Mouse (Mus musculus): ENCODE data around the gene Olfr293.

Gene Olfr293

DNA sequence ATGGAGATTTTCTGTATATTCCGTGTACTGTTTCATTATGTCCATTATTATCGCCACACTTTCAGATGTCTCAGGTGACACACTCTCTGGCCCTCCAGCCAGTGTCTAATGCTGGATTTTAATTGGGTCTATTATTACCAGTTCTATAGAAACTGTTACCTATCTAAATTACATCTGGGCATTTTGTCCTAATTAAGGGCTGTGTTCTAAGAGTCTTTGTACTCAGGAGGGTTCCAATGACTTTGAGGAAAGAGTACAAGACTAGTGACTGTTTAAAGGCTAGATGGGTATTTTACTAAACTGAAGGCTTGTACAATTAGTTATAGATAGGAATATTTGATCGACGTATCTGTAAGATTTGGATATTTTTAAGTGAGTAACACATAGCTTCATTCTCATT lies at the start of gene Olfr293:
Olfr293 (plus strand) TSS at position 301 of the 400 bp plus-strand sequence.
- no peak for DNase-seq (ENCODE audit: low spot score in 2 of 2)

DNA sequence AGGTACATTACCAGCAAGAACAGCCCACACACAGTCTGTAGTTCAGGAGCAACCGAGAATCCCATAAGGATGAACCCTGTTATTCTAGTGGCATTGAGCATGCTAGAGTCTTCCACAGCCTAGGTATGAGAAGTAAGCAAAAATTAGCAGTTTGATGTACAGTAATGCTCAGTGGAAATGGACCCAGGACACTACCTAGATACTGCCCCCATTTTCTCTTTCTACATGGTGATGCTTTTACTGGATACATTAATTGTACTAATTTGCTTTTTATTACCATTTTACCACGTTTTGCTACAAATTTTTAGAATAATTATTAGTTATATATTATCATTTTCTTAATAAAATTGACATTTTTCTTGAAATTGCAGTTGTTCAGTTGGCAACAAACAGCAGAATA lies 32.3 kb upstream of the Olfr293 start, which contains the start of gene Olfr294:
Olfr294 (minus strand) TSS at position 101 of the 400 bp plus-strand sequence.
- no peak for DNase-seq (ENCODE audit: low spot score in 2 of 2)

DNA sequence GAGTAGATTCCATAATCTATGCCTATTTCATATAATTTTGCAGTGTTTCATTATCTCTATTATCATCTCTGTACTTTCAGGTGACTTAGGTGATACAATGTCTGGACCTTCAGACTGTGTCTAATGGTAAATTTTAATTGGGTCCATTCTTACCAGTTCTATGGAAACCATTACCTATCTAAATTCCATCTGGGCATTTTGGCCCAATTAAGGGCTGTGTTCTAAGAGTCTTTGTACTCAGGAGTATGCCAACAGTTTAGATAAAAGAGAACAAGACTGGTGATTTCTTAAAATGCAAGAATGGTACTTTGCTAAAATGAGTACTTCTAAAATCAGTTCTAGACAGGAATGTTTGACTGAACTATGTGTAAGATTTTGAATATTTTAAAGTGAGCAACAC lies 39.2 kb downstream of the Olfr293 start, which contains the start of gene Olfr292:
Olfr292 (plus strand) TSS at position 301 of the 400 bp plus-strand sequence.
- DNase-seq (ENCODE audit: low spot score in 2 of 2): no peak

Data from spleen, postnatal 4 days (tissue).